Mouse (Mus musculus) A20 (cell line): ENCODE measurements at regions not wholly inside any gene's neighbourhood (a gene's known extent, or its start where the extent isn't known, plus 50 kb on each side); places are given as distances from the start of the nearest gene placed in this dataset.

ENCODE experiments used
- DNase-seq: peaks from one replicate; pipeline ENCODE4 v3.0.0-alpha.2; 2011; ENCODE audit warnings: low read depth, low spot score

- DNase-seq = no peak
Measured at GRCm38 (mm10) chr12:26547466-26547865, 78.5 kb downstream of the Cmpk2 start.

DNA sequence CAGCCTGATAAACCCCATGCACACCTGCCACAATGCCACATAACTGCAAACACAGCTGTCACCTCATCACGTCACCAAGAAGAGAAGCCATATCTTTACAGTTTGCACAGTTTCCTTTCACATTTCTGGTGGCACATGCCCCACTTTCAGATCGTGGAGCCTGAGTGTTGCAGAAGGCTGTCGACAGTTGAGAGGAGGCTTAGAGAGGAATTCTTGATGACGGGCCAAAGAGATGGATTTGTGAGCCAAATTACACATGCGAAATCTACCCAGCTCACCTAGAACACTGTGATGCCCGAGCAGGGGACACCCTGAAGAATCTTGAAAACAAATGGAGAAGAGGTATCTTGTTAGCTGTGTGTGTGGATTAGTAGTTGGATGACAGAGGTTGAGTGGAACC, 77.4 kb downstream of the Cmpk2 start:
- no peak for DNase-seq

GRCm38 (mm10) chr12:26543463-26543862, 74.5 kb downstream of the Cmpk2 start:
- DNase-seq = no peak

DNA sequence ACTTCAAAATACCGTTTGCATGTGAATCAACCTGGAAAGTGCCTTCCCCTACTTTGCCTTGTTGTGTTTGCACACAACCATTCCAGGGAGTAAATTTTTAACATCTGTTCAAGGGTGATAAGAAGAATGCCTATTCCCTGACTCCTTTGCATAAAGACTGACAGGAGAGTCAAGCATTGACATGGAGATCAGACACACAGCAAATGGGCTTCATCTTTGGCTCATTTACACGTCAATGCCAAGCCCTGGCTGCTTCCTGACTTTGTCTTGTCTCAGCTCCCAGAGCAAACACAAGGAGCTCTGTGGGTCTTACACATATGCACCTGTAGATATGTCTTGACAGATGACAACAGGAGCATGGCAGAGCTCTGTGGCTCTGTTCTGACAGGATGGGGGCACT, 73.4 kb downstream of the Cmpk2 start:
- no peak for DNase-seq

- DNase-seq = no peak
Measured at GRCm38 (mm10) chr12:26535261-26535890, 66.4 kb downstream of the Cmpk2 start.

DNA sequence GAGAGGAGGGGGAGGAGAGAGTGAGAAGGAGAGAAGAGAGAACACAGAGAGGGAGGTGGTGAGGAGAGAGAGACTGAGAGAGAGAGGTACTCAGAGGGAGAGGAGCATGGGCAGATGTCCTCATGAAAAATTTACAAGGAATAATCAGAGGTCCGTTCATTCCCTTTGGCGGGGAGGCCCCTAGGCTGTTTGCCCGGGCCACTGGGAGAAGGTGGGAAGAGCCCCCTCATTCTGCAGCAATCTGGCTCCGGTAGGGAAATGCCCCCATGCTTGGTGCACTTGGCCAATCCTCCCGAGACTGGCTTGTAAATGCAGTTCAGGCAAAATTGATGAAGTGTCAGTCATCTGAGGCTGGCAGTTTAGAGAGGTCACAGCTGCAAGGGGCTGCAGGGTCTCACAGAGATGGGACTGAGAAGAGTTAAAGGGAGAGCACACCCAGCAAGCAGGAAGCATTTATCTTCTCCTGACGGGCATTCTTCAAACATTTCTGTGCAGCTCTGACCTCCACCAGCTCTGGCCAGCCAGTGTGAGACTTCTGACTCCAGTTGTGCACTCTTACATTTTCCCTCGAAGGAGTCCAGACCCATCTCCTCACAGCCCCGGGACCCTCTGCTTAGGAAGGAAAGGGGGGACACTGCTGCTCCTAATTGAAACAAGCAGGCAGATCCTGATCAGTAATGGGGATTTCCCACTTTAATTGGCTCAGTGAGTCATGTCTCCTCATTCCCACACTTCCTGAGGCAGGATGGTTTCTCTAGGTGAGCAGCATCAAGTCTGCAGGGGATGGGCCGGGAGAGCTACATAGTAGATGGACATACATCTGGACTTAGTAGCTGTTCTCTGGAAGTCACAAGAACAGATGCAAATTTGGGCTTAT, 65.5 kb downstream of the Cmpk2 start:
- no peak for DNase-seq

GRCm38 (mm10) chr12:26533641-26534151, 64.7 kb downstream of the Cmpk2 start:
- no peak for DNase-seq

- peak; percentile 2 for DNase-seq
Measured at GRCm38 (mm10) chr12:26532823-26533640, 64.0 kb downstream of the Cmpk2 start.

DNA sequence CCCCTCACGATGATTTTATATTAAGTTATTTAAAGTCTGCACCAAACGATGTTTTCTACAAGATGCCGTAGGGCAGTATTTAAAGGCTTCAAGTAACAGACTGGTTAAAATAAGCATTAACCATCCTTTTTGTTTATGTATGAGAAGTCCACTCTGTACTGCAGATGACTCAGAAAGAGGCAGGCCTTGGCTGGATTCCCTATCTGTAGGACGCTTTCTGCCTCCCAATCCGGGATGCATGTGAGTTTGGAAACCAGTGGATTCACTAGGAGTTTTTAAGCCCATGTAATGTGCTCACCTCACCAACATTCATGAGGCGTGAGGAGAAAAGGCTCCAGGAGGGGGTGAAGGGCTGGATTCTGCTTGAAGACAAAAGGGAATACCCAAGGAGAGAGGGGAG, 63.1 kb downstream of the Cmpk2 start:
- DNase-seq = no peak
